Mouse (Mus musculus): Measurements from ENCODE around the gene Slc6a3.

- TF ChIP-seq FLI1 (IDR thresholded peaks at IDR 0.05; ENCODE audit: low read length) (no peak), GATA1 (IDR thresholded peaks at IDR 0.05; ENCODE audit: borderline replicate concordance, low read length) (no peak)
Observed at GRCm38 (mm10) chr13:73604156-73604957, 67.8 kb downstream of the Slc6a3 start.
